Mouse (Mus musculus): ENCODE measurements around the gene Nt5c2. TPM values are rescaled to one million over a fixed set of nuclear protein-coding genes. Genes with fewer than 3 reads are reported as not detected.

Gene Nt5c2
- polyA plus RNA-seq, 1 experiment from 2014 or later = 142 TPM

DNA sequence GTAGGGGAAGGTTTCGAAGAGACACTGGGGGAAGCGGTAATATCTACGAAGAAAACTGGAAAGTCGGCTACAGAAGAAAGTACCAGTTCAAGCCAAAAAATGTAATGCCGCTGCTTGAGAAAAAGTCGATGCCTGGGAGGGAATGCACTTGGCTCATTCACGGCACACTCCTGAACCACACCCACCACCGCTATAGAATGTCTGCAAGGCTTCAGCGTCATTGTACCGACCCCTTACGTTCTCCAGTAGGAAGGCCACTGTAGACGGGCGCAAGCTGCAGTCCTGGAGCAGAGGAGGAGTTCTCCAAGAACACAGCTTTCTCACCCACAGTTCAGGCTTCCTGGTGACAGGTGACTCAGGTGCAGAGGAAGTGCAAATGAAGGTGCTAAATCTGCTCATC lies 8.6 kb upstream of the Nt5c2 start:
- Histone ChIP-seq H3K4me1 (ENCODE audit: control insufficient read depth, insufficient read depth, low read length) (no peaks in the 10 kb centered on the region), H3K9ac (ENCODE audit: low read length) (no peak overlapping the region), H3K4me3 (ENCODE audit: low read length) (no peak overlapping the region), H3K27me3 (ENCODE audit: control insufficient read depth, insufficient read depth, low read length) (peaks cover 10% of the 10 kb centered on the region), H3K36me3 (ENCODE audit: control insufficient read depth, insufficient read depth) (no peaks in the 10 kb centered on the region), H3K9me3 (replicated peaks; ENCODE audit: control insufficient read depth, low read length) (no peaks in the 10 kb centered on the region), H3K27ac (ENCODE audit: low read length) (no peak overlapping the region), H3K4me2 (ENCODE audit: low read depth, low read length) (no peak overlapping the region)
- WGBS = 82% methylated on average over 13 of the region's 13 CpGs
- no peak for ATAC-seq (replicated peaks; ENCODE audit: extremely low read depth, insufficient read depth, low FRiP score)

DNA sequence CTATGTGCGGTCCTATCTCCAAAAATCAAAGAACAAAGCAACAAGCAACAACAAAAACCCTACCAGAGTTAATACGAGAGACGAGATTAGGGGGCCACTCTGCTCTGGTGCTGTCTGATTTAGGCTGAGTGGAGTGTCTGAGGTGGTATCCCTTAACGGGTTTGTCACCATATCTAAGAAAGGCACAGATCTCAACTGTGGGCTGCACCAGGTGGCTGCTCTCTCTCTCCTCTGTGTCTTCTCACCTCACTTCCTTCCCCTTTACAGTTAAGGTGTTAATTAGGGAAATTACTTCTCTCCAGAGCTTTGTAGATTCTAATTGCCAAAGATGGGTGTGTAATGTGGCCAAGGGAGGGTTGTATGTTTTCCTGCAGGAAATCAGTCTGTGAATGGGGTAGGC lies 7.8 kb upstream of the Nt5c2 start:
- Histone ChIP-seq H3K27ac (ENCODE audit: low read length) (no peak overlapping the region), H3K4me2 (ENCODE audit: low read depth, low read length) (no peak overlapping the region), H3K36me3 (ENCODE audit: control insufficient read depth, insufficient read depth) (no peaks in the 10 kb centered on the region), H3K9ac (ENCODE audit: low read length) (no peak overlapping the region), H3K27me3 (ENCODE audit: control insufficient read depth, insufficient read depth, low read length) (peaks cover 18% of the 10 kb centered on the region), H3K4me1 (ENCODE audit: control insufficient read depth, insufficient read depth, low read length) (no peaks in the 10 kb centered on the region), H3K4me3 (ENCODE audit: low read length) (no peak overlapping the region), H3K9me3 (replicated peaks; ENCODE audit: control insufficient read depth, low read length) (no peaks in the 10 kb centered on the region)
- ATAC-seq (replicated peaks; ENCODE audit: extremely low read depth, insufficient read depth, low FRiP score) = no peak
- WGBS = 79% methylated on average over 4 of the region's 4 CpGs

DNA sequence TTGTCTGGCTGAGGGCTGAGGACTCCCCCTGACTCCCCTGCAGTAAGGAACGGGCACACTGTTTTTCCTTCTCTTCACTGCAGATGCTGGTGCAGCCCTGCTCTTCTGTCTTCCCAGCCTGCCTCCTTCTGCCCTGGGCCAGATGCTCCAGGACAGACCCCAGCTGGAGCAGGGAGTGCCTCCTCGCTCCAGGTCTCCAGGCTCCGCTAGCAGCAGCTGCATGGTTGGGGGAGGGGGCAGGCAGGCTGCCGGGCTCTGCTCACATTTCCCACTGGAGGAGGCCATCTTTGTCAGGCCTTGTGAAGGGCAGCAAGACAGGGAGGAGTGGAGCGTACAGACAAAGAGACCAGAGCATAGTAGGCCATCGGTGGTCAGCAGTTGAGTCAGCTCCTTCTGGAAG lies 4.4 kb upstream of the Nt5c2 start:
- Histone ChIP-seq H3K9me3 (replicated peaks; ENCODE audit: control insufficient read depth, low read length) (no peaks in the 10 kb centered on the region), H3K27me3 (ENCODE audit: control insufficient read depth, insufficient read depth, low read length) (peaks cover 46% of the 10 kb centered on the region), H3K4me2 (ENCODE audit: low read depth, low read length) (no peak overlapping the region), H3K36me3 (ENCODE audit: control insufficient read depth, insufficient read depth) (no peaks in the 10 kb centered on the region), H3K9ac (ENCODE audit: low read length) (no peak overlapping the region), H3K4me1 (ENCODE audit: control insufficient read depth, insufficient read depth, low read length) (peaks cover 13% of the 10 kb centered on the region), H3K27ac (ENCODE audit: low read length) (no peak overlapping the region), H3K4me3 (ENCODE audit: low read length) (no peak overlapping the region)
- no peak for ATAC-seq (replicated peaks; ENCODE audit: extremely low read depth, insufficient read depth, low FRiP score)
- WGBS = 21% methylated on average over 6 of the region's 6 CpGs

- 45% methylated on average over 2 of the region's 2 CpGs for WGBS
- no peak overlapping the region for H3K4me2 ChIP-seq (ENCODE audit: low read depth, low read length)
- no peaks in the 10 kb centered on the region for H3K9me3 ChIP-seq (replicated peaks; ENCODE audit: control insufficient read depth, low read length)
- no peaks in the 10 kb centered on the region for H3K36me3 ChIP-seq (ENCODE audit: control insufficient read depth, insufficient read depth)
- no peak for ATAC-seq (replicated peaks; ENCODE audit: extremely low read depth, insufficient read depth, low FRiP score)
- peaks cover 16% of the 10 kb centered on the region for H3K4me1 ChIP-seq (ENCODE audit: control insufficient read depth, insufficient read depth, low read length)
- no peak overlapping the region for H3K4me3 ChIP-seq (ENCODE audit: low read length)
- H3K27ac ChIP-seq (ENCODE audit: low read length) = no peak overlapping the region
- peaks cover 53% of the 10 kb centered on the region for H3K27me3 ChIP-seq (ENCODE audit: control insufficient read depth, insufficient read depth, low read length)
- H3K9ac ChIP-seq (ENCODE audit: low read length) = no peak overlapping the region
Observed at GRCm38 (mm10) chr19:47018330-47018729, 3.4 kb upstream of the Nt5c2 start.

DNA sequence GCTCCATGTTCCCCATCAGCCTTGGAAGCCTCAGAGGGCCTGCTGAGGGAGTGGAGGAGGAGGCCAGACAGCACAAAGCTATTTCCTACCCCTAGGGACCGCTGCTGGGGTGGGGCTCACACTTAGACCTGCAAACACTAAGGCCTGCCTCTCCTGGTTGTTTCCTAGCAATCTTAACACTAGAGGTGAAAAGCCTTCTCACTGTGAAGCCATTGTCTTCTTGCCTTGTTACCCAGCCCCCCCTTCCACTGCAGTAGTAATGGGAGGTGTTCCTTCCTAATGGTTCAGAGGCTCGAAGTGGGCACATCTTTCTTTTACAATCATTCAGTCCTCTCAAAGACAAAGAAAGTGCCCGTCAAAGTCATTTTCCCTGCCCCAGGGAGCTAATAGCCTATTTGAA lies 2.9 kb upstream of the Nt5c2 start:
- 10% methylated on average over 3 of the region's 3 CpGs for WGBS
- Histone ChIP-seq H3K27ac (ENCODE audit: low read length) (no peak overlapping the region), H3K27me3 (ENCODE audit: control insufficient read depth, insufficient read depth, low read length) (peaks cover 58% of the 10 kb centered on the region), H3K4me3 (ENCODE audit: low read length) (no peak overlapping the region), H3K9me3 (replicated peaks; ENCODE audit: control insufficient read depth, low read length) (no peaks in the 10 kb centered on the region), H3K4me2 (ENCODE audit: low read depth, low read length) (no peak overlapping the region), H3K36me3 (ENCODE audit: control insufficient read depth, insufficient read depth) (no peaks in the 10 kb centered on the region), H3K9ac (ENCODE audit: low read length) (no peak overlapping the region), H3K4me1 (ENCODE audit: control insufficient read depth, insufficient read depth, low read length) (peaks cover 16% of the 10 kb centered on the region)
- no peak for ATAC-seq (replicated peaks; ENCODE audit: extremely low read depth, insufficient read depth, low FRiP score)

GRCm38 (mm10) chr19:47016487-47016886 lies 1.5 kb upstream of the Nt5c2 start:
- H3K9me3 ChIP-seq (replicated peaks; ENCODE audit: control insufficient read depth, low read length) = no peaks in the 10 kb centered on the region
- H3K4me1 ChIP-seq (ENCODE audit: control insufficient read depth, insufficient read depth, low read length) = peaks cover 16% of the 10 kb centered on the region
- no peaks in the 10 kb centered on the region for H3K36me3 ChIP-seq (ENCODE audit: control insufficient read depth, insufficient read depth)
- H3K9ac ChIP-seq (ENCODE audit: low read length) = no peak overlapping the region
- no peak overlapping the region for H3K4me2 ChIP-seq (ENCODE audit: low read depth, low read length)
- H3K27ac ChIP-seq (ENCODE audit: low read length) = no peak overlapping the region
- WGBS = 1% methylated on average over 15 of the region's 15 CpGs
- no peak for ATAC-seq (replicated peaks; ENCODE audit: extremely low read depth, insufficient read depth, low FRiP score)
- H3K4me3 ChIP-seq (ENCODE audit: low read length) = no peak overlapping the region
- H3K27me3 ChIP-seq (ENCODE audit: control insufficient read depth, insufficient read depth, low read length) = peaks cover 69% of the 10 kb centered on the region

DNA sequence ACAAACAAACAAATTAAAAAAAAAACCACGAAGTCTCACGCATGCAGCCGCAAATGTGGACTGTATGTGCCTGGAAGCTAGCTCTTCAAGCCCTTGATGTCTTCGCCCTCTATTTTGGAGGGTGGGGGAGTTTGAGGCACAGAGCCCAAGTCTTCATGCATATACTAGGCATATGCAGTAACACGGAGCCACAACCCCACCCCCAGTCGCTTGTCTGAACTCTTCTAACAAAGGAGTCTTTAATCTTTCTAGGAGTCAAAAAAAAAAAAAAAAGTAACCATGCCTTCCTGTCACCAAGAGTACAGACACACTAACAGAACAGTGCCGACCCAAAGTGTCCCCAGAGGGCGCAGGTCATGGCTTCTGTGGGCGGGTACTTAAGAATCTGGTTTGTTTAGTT lies 1.0 kb upstream of the Nt5c2 start:
- Histone ChIP-seq H3K4me3 (ENCODE audit: low read length) (no peak overlapping the region), H3K4me2 (ENCODE audit: low read depth, low read length) (no peak overlapping the region), H3K27ac (ENCODE audit: low read length) (no peak overlapping the region), H3K27me3 (ENCODE audit: control insufficient read depth, insufficient read depth, low read length) (peaks cover 73% of the 10 kb centered on the region), H3K9me3 (replicated peaks; ENCODE audit: control insufficient read depth, low read length) (no peaks in the 10 kb centered on the region), H3K4me1 (ENCODE audit: control insufficient read depth, insufficient read depth, low read length) (peaks cover 16% of the 10 kb centered on the region), H3K36me3 (ENCODE audit: control insufficient read depth, insufficient read depth) (no peaks in the 10 kb centered on the region), H3K9ac (ENCODE audit: low read length) (no peak overlapping the region)
- ATAC-seq (replicated peaks; ENCODE audit: extremely low read depth, insufficient read depth, low FRiP score) = no peak
- WGBS = 4% methylated on average over 9 of the region's 9 CpGs

DNA sequence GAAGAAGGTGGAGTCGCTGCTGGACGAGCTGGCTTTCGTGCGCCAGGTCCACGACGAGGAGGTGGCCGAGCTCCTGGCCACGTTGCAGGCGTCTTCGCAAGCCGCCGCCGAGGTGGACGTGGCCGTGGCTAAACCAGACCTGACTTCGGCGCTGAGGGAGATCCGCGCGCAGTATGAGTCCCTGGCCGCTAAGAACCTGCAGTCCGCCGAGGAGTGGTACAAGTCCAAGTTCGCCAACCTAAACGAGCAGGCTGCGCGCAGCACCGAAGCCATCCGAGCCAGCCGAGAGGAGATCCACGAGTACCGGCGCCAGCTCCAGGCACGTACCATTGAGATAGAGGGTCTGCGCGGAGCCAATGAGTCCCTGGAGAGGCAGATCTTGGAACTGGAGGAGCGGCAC lies 443 bp upstream of the Nt5c2 start:
- no peaks in the 10 kb centered on the region for H3K9me3 ChIP-seq (replicated peaks; ENCODE audit: control insufficient read depth, low read length)
- peak overlapping the region; percentile 50 for H3K4me3 ChIP-seq (ENCODE audit: low read length)
- under 1% methylated on average over 37 of the region's 37 CpGs for WGBS
- no peak overlapping the region for H3K27ac ChIP-seq (ENCODE audit: low read length)
- H3K4me2 ChIP-seq (ENCODE audit: low read depth, low read length) = peak overlapping the region; percentile 75
- H3K4me1 ChIP-seq (ENCODE audit: control insufficient read depth, insufficient read depth, low read length) = peaks cover 16% of the 10 kb centered on the region
- no peaks in the 10 kb centered on the region for H3K36me3 ChIP-seq (ENCODE audit: control insufficient read depth, insufficient read depth)
- no peak overlapping the region for H3K9ac ChIP-seq (ENCODE audit: low read length)
- ATAC-seq (replicated peaks; ENCODE audit: extremely low read depth, insufficient read depth, low FRiP score) = no peak
- peaks cover 74% of the 10 kb centered on the region for H3K27me3 ChIP-seq (ENCODE audit: control insufficient read depth, insufficient read depth, low read length)

DNA sequence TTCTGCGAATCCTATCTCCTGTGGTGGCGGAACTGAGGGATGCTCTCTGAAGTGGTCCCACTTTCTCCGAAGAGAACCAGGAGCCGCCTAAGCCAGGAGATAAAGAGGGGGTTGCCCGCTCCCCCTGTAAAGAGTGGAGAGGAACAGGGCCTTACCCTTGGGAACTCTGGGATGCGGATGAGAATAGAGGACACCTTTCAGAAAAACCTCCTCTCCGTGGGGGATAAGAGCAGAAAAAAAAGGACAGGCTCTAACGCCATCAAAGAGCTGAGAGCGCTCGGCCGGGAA lies 850 bp downstream of the Nt5c2 start:
- Histone ChIP-seq H3K9me3 (replicated peaks; ENCODE audit: control insufficient read depth, low read length) (no peaks in the 10 kb centered on the region), H3K9ac (ENCODE audit: low read length) (no peak overlapping the region), H3K27ac (ENCODE audit: low read length) (no peak overlapping the region), H3K27me3 (ENCODE audit: control insufficient read depth, insufficient read depth, low read length) (peaks cover 70% of the 10 kb centered on the region), H3K36me3 (ENCODE audit: control insufficient read depth, insufficient read depth) (no peaks in the 10 kb centered on the region), H3K4me1 (ENCODE audit: control insufficient read depth, insufficient read depth, low read length) (peaks cover 16% of the 10 kb centered on the region), H3K4me2 (ENCODE audit: low read depth, low read length) (peak overlapping the region; percentile 75), H3K4me3 (ENCODE audit: low read length) (peak overlapping the region; percentile 50)
- no peak for ATAC-seq (replicated peaks; ENCODE audit: extremely low read depth, insufficient read depth, low FRiP score)
- 1% methylated on average over 11 of the region's 11 CpGs for WGBS
